Mouse (Mus musculus) bone marrow macrophage, adult 2 months (primary cell): ENCODE data around the gene Bub1b. TPM values are rescaled to one million over a fixed set of nuclear protein-coding genes. Genes with fewer than 3 reads are reported as not detected.
A peak's percentile ranks its signal among the peaks of the same experiment; 100 is the strongest.

Source experiments
- H3K27ac ChIP-seq: 2 replicates; pipeline ENCODE4 v1.5.1; 2012; ENCODE audit warnings: low read depth, low read length; ENCODE audit not compliant: insufficient read depth
- H3K4me1 ChIP-seq: 2 replicates; pipeline ENCODE4 v1.6.1; 2012; ENCODE audit warnings: low read length; ENCODE audit not compliant: control insufficient read depth, insufficient read depth
- H3K4me3 ChIP-seq: 2 replicates; pipeline ENCODE4 v1.5.1; 2012; ENCODE audit warnings: mild to moderate bottlenecking, low read length, moderate library complexity; ENCODE audit not compliant: insufficient read depth
- CTCF ChIP-seq: IDR thresholded peaks from 2 replicates; pipeline ENCODE4 v1.5.1; 2012; ENCODE audit warnings: low read depth, mild to moderate bottlenecking, low read length, moderate library complexity
- POLR2A ChIP-seq: IDR thresholded peaks from 2 replicates; pipeline ENCODE4 v1.6.1; 2012; ENCODE audit warnings: mild to moderate bottlenecking, low read depth, low read length, borderline replicate concordance
- polyA plus RNA-seq: library from polyadenylated mRNA; stranded (reverse); fragments of >200 nt; gene quantifications from 2 replicates; pipeline ENCODE4 v1.2.4, GENCODE M21; 2012; ENCODE audit not compliant: missing spikeins, insufficient read depth, insufficient read length

The Bub1b gene
- polyA plus RNA-seq, 1 experiment, result 49.9 TPM

- Histone ChIP-seq H3K4me1 (peaks cover 17% of the 10 kb centered on the region), H3K27ac (no peak overlapping the region), H3K4me3 (no peak overlapping the region)
- TF ChIP-seq CTCF, result no peak
- no peak for TF ChIP-seq POLR2A
Measured at GRCm38 (mm10) chr2:118606976-118607375, 9.0 kb downstream of the Bub1b start.

- Histone ChIP-seq H3K4me3 (no peak overlapping the region), H3K27ac (no peak overlapping the region), H3K4me1 (peaks cover 2% of the 10 kb centered on the region; the same call in 1 of the 2 replicates)
- no peak for TF ChIP-seq POLR2A
- no peak for TF ChIP-seq CTCF
Measured at GRCm38 (mm10) chr2:118618013-118618412, 20.0 kb downstream of the Bub1b start.

GRCm38 (mm10) chr2:118620101-118620500 lies 22.1 kb downstream of the Bub1b start:
- peaks cover 2% of the 10 kb centered on the region; the same call in 1 of the 2 replicates for H3K4me1 ChIP-seq
- no peak overlapping the region for H3K4me3 ChIP-seq
- no peak for TF ChIP-seq POLR2A
- TF ChIP-seq CTCF, result no peak
- H3K27ac ChIP-seq, result no peak overlapping the region

- Histone ChIP-seq H3K4me3 (no peak overlapping the region), H3K27ac (no peak overlapping the region), H3K4me1 (peaks cover 2% of the 10 kb centered on the region; the same call in 1 of the 2 replicates)
- no peak for TF ChIP-seq CTCF
- no peak for TF ChIP-seq POLR2A
Measured at GRCm38 (mm10) chr2:118620608-118621007, 22.6 kb downstream of the Bub1b start.

GRCm38 (mm10) chr2:118629276-118629675 lies 31.3 kb downstream of the Bub1b start:
- H3K4me1 ChIP-seq, result no peaks in the 10 kb centered on the region
- H3K4me3 ChIP-seq, result no peak overlapping the region
- H3K27ac ChIP-seq, result no peak overlapping the region
- no peak for TF ChIP-seq CTCF
- no peak for TF ChIP-seq POLR2A

GRCm38 (mm10) chr2:118633441-118633840 lies 35.4 kb downstream of the Bub1b start:
- no peak overlapping the region for H3K4me3 ChIP-seq
- H3K27ac ChIP-seq, result no peak overlapping the region
- no peak for TF ChIP-seq POLR2A
- no peak for TF ChIP-seq CTCF
- H3K4me1 ChIP-seq, result no peaks in the 10 kb centered on the region

GRCm38 (mm10) chr2:118637258-118637657 lies 39.2 kb downstream of the Bub1b start:
- H3K4me1 ChIP-seq, result no peaks in the 10 kb centered on the region
- H3K27ac ChIP-seq, result no peak overlapping the region
- no peak for TF ChIP-seq POLR2A
- no peak for TF ChIP-seq CTCF
- no peak overlapping the region for H3K4me3 ChIP-seq

GRCm38 (mm10) chr2:118637888-118638526 lies 40.0 kb downstream of the Bub1b start:
- H3K4me3 ChIP-seq, result no peak overlapping the region
- no peaks in the 10 kb centered on the region for H3K4me1 ChIP-seq
- TF ChIP-seq CTCF (peak; percentile 78), POLR2A (no peak)
- no peak overlapping the region for H3K27ac ChIP-seq

- TF ChIP-seq CTCF, result no peak
- H3K4me1 ChIP-seq, result no peaks in the 10 kb centered on the region
- H3K4me3 ChIP-seq, result no peak overlapping the region
- no peak overlapping the region for H3K27ac ChIP-seq
Measured at GRCm38 (mm10) chr2:118638686-118639085, 40.7 kb downstream of the Bub1b start.

GRCm38 (mm10) chr2:118641147-118641546 lies 43.1 kb downstream of the Bub1b start:
- no peak overlapping the region for H3K4me3 ChIP-seq
- TF ChIP-seq CTCF (no peak), POLR2A (no peak)
- no peak overlapping the region for H3K27ac ChIP-seq
- no peaks in the 10 kb centered on the region for H3K4me1 ChIP-seq

- Histone ChIP-seq H3K4me3 (no peak overlapping the region), H3K27ac (no peak overlapping the region), H3K4me1 (no peaks in the 10 kb centered on the region)
- TF ChIP-seq CTCF, result no peak
- no peak for TF ChIP-seq POLR2A
Measured at GRCm38 (mm10) chr2:118642431-118642830, 44.4 kb downstream of the Bub1b start.
